Mouse (Mus musculus): ENCODE results near the gene Sned1.

Gene Sned1

GRCm38 (mm10) chr1:93300578-93300977 is 64.9 kb downstream of the Sned1 start:
- in situ Hi-C loops (cut with MboI, MseI) = no loop called here

DNA sequence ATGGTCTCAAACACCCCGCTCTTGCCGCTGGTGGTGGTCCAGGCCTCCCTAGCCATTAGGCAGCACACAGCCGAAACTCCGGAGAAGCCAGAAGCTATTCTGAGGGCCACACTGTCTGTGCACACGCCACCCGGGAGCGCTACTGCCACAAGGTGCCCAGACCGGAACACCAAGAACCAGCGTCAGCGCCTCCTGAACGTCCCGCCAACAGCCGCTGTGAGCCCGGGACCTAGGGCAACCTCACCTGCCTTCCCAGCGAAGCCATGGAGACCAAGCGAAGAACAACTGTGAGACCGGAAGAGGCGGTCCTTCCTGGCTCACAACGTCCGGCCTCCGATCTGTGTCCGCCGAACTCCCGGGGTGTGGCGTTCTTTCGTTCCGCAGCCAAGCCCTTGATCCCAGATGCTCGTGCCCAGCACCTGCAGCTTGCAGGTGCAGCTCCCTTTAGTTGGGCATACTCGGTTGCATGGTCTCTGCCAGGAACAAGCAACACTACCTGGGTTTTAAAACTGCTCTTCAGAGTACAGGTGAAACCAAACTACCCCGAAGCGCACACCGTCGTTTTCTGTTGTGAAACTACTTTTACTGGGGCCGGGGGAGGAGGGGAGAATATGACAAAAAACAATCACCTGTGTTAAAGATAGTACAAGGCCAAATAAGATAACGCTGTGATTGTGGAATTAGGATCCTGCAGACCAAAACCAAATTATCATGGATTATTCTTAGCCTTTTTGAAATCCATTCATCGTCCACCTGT is 70.1 kb downstream of the Sned1 start, which contains the start of gene Mterf4:
Gene Mterf4 (minus strand): TSS at position 335 of the 757 bp plus-strand sequence.
- in situ Hi-C loops (cut with MboI, MseI) = no loop called here

DNA sequence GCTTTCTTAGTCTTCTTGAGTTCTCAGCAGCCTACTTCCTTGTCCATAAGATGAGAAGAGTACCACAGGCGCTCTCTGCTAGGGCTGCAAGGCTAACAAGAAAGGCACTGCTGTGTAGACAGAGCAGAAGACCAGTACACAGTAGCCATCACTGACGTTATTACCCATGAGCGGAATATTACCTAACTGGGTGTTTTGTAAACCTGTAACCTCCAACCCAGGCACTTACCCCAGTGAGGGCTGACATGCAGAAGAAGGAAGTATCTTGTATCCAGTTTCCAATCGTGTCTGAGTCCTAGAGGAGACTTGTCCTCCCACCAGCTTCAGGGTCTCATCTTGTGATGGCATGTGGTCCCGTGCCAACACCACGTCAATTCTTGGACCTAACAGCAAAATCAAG is 88.3 kb downstream of the Sned1 start:
- in situ Hi-C loops (cut with MboI, MseI) = no loop called here

- in situ Hi-C loops (cut with MboI, MseI) = no loop called here
Measured at GRCm38 (mm10) chr1:93326446-93326845, 90.8 kb downstream of the Sned1 start.

GRCm38 (mm10) chr1:93334621-93335020 is 99.0 kb downstream of the Sned1 start:
- in situ Hi-C loops (cut with MboI, MseI) = no loop called here

DNA sequence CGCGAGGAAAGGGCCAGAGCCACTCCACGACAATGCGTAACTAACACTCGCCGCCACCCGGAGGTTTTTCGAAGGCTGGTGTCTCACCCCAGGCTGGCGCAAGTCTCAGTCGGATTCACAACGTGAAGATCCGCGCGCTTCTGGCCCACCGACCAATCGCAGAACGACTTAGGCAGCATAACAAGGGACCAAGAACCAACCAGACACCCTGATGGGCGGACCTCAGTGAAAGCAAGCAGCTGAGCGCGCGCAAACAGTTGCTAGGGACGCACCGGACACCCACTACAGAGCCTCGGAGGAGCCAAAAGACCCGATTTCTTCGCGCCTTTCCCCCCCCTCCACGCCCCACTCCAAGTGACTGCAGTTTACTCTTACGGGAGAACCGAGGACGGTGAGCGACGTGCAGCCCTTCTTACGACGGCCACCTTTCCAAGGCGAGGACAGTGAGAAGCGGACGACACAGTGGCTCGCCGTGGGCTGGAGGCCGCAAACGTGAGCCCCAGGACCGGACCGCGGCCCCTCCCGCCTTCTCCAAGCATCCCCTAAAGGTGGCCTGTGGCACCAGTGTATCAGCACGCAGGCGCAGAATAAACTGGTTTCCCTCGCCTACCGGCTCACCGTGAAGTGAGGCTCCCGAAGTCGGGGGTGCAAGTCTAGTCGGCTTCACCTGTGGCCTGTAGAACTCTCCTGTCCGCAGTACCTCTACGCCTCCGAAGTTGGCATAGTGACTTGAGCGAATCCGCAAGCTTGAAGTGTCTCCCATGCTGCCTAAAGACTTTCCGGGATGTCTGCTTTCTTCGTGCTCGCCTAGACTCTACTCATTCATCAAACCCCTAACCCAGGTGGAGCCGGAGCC is 107.2 kb downstream of the Sned1 start, which contains the start of the genes Ppp1r7 and Pask:
Gene Ppp1r7 (plus strand): TSS at position 207 of the 856 bp plus-strand sequence.
Gene Pask (minus strand): TSS at position 835 of the 856 bp plus-strand sequence.
- in situ Hi-C loops (cut with MboI, MseI) = no loop called here

- in situ Hi-C loops (cut with MboI, MseI) = no loop called here
Measured at GRCm38 (mm10) chr1:93343504-93344047, 107.9 kb downstream of the Sned1 start.

DNA sequence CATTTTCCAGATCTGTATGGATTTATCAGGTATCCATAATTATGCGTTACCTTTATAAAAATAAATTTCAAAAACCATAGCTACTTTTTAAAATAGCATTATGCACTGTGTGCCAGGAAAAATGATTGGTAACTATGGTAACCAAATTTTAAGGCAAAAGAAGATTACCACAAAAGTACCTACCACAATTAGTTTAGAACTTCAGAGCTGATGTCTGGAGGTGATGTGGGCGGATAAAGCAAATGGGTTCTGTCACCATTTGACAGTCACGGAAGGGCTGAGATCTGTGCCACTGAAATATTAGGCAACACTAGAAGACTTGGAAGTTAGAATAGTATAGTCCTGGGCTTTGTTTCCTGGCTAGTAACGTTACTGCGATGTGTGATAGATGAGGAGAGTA is 111.5 kb downstream of the Sned1 start:
- in situ Hi-C loops (cut with MboI, MseI) = no loop called here

DNA sequence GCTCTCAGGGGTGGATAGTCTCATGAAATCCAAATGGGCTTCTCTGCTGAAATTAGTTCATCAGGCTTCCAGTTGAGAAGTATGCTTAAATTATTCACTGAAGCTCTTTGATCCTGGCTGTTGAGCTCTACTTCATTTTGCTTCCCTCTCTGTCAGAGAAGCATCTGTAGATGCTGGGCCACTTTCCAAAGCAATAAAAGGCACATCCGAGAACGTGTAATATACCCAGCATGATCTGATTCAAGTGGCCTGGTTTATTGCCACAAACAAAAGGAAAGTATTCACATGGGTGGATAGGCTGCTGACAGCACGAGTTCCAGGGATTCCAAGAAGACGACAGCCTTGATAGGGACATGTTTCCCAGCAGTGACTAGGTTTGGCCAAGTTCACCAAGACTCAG is 114.1 kb downstream of the Sned1 start:
- in situ Hi-C loops (cut with MboI, MseI) = loop anchor here (5.0 kb wide), 1 partner anchor 63 kb away; no protein-coding TSS in a partner anchor
